Mouse (Mus musculus) kidney, embryonic 15.5 days (tissue): Measurements from ENCODE around the gene Dhcr7. TPM values are rescaled to one million over a fixed set of nuclear protein-coding genes. Genes with fewer than 3 reads are reported as not detected.

Source experiments
- ATAC-seq: fragments of 200-750 bp; cut with Nextera tagmentation; replicated peaks from 2 replicates; pipeline ENCODE4 v1.8.0; 2017; ENCODE audit warnings: moderate TSS enrichment; ENCODE audit not compliant: low FRiP score
- H3K27ac ChIP-seq: fragments of 300-500 bp; sonication (generic); 2 replicates; pipeline ENCODE4 v1.5.1; 2015; ENCODE audit warnings: mild to moderate bottlenecking, inconsistent platforms
- H3K27me3 ChIP-seq: fragments of 300-500 bp; sonication (generic); 2 replicates; pipeline ENCODE4 v1.6.1; 2015; ENCODE audit warnings: inconsistent platforms
- H3K36me3 ChIP-seq: fragments of 300-500 bp; sonication (generic); 2 replicates; pipeline ENCODE4 v1.6.1; 2015; ENCODE audit warnings: inconsistent platforms
- H3K4me1 ChIP-seq: fragments of 300-500 bp; sonication (generic); 2 replicates; pipeline ENCODE4 v1.6.1; 2015; ENCODE audit warnings: inconsistent platforms
- H3K4me2 ChIP-seq: fragments of 300-500 bp; sonication (generic); 2 replicates; pipeline ENCODE4 v1.6.1; 2015; ENCODE audit warnings: moderate library complexity, mild to moderate bottlenecking, inconsistent platforms
- H3K4me3 ChIP-seq: fragments of 300-500 bp; sonication (generic); replicated peaks from 2 replicates; pipeline ENCODE4 v1.5.1; 2015; ENCODE audit warnings: mild to moderate bottlenecking, inconsistent platforms
- H3K9ac ChIP-seq: fragments of 300-500 bp; sonication (generic); 2 replicates; pipeline ENCODE4 v1.6.1; 2015; ENCODE audit warnings: mild to moderate bottlenecking, inconsistent platforms
- H3K9me3 ChIP-seq: fragments of 300-500 bp; sonication (generic); replicated peaks from 2 replicates; pipeline ENCODE4 v1.6.1; 2016; ENCODE audit warnings: inconsistent platforms
- WGBS: fragments of 180-500 bp; shearing (Covaris S2); methylation state at CpG from one replicate; pipeline ENCODE4 v1.1.7; 2015; ENCODE audit warnings: mixed read lengths; 5-methylcytosine and 5-hydroxymethylcytosine counted together
- polyA plus RNA-seq: library from polyadenylated mRNA; unstranded; fragments of >200 nt; fragmentation: Nextera tagmentation; extraction: Ambion mirVana; gene quantifications from 2 replicates; pipeline ENCODE4 v1.2.1, GENCODE M21; 2015

Gene Dhcr7
- polyA plus RNA-seq, 1 experiment from 2014 or later = 47.2 TPM

- H3K9ac ChIP-seq = no peak overlapping the region
- peaks cover 34% of the 10 kb centered on the region for H3K36me3 ChIP-seq
- H3K9me3 ChIP-seq = no peaks in the 10 kb centered on the region
- H3K27me3 ChIP-seq = no peaks in the 10 kb centered on the region
- WGBS = 64% methylated on average over 3 of the region's 3 CpGs
- H3K4me3 ChIP-seq = no peak overlapping the region
- H3K4me1 ChIP-seq = peaks cover 26% of the 10 kb centered on the region
- H3K27ac ChIP-seq = no peak overlapping the region
- H3K4me2 ChIP-seq = no peak overlapping the region
- ATAC-seq = no peak
These were observed 12.0 kb downstream of the Dhcr7 start for GRCm38 (mm10) chr7:143834972-143835371.

GRCm38 (mm10) chr7:143837705-143838358 lies 14.9 kb downstream of the Dhcr7 start:
- Histone ChIP-seq H3K27me3 (no peaks in the 10 kb centered on the region), H3K9ac (no peak overlapping the region), H3K4me3 (no peak overlapping the region), H3K4me1 (peaks cover 14% of the 10 kb centered on the region), H3K36me3 (peaks cover 62% of the 10 kb centered on the region), H3K4me2 (no peak overlapping the region), H3K9me3 (no peaks in the 10 kb centered on the region), H3K27ac (no peak overlapping the region)
- no peak for ATAC-seq
- 81% methylated on average over 3 of the region's 3 CpGs for WGBS

DNA sequence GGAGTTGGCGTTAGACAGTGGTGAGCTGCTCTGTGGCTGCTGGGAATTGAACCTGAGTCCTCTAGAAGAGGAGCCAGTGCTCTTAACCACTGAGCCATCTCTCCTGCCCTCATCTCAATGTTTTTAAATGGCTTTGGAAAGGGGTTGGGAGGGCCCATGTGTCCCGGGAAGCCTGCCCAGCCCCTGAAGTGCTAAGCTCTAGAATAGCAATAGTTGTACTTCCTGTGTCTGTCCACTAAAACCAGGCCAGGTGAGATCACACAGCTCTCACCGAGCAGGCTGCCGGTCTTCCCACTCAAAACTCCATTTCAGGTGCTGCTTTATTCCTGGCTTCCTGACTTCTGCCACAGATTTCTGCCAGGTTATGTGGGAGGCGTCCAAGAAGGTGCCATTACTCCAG lies 17.2 kb downstream of the Dhcr7 start:
- H3K4me2 ChIP-seq = no peak overlapping the region
- H3K27ac ChIP-seq = no peak overlapping the region
- H3K27me3 ChIP-seq = no peaks in the 10 kb centered on the region
- H3K4me1 ChIP-seq = peaks cover 6% of the 10 kb centered on the region; the same call in 1 of the 2 replicates
- H3K9ac ChIP-seq = no peak overlapping the region
- H3K9me3 ChIP-seq = no peaks in the 10 kb centered on the region
- 97% methylated on average over 5 of the region's 5 CpGs for WGBS
- no peak for ATAC-seq
- no peak overlapping the region for H3K4me3 ChIP-seq
- peaks cover 85% of the 10 kb centered on the region for H3K36me3 ChIP-seq

DNA sequence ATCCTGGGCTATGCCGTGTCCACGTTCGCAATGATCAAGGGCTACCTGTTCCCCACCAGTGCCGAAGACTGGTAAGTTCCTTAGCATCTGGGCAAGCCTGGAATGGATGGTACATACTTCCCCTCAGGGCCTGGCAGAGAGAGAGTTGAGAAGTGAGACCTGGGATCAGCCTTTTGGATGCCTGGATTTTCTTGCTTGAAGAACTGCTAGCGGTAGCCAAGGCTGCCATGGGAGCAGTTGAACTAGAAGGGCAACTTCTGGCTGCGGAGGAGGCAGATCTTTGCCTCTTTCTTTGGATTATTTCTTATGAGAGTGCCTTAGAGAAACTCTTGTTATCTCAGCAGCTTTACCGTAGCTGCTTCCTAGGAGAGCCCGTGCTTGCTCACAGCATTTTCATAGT lies 18.4 kb downstream of the Dhcr7 start:
- no peaks in the 10 kb centered on the region for H3K9me3 ChIP-seq
- no peak for ATAC-seq
- no peak overlapping the region for H3K4me2 ChIP-seq
- H3K4me3 ChIP-seq = no peak overlapping the region
- H3K9ac ChIP-seq = no peak overlapping the region
- H3K36me3 ChIP-seq = peaks cover 96% of the 10 kb centered on the region
- WGBS = 96% methylated on average over 8 of the region's 8 CpGs
- H3K27me3 ChIP-seq = no peaks in the 10 kb centered on the region
- H3K27ac ChIP-seq = no peak overlapping the region
- no peaks in the 10 kb centered on the region for H3K4me1 ChIP-seq

DNA sequence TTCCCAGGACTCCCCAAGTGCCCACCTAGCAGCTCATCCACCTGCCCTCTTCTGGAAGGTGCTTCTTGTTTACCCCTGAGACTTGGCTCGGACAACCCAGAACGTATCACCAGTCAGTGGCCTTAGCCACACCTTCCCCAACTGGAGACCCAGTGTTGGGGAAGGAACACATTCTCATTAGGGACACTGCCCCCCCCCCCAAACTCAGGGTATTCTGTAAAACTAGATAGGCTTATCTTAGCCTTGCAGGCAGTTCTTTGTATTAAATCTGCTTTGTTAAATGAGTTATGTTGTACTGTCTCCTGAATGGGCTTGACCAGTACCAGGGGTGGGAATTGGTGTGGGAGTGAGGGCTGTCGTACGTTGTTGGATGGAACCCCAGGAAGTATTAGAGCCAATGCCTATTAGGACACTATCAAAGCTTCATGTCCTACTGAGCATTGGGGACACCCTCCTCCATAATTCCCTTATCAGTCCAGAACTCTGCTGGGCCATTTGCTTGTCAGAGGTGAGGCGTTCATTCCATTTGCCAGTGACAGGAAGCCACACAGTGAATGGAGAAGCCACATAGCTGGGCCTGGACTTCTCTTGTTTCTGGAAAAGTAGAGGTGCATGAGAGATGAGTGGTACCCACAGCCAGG lies 25.3 kb downstream of the Dhcr7 start:
- Histone ChIP-seq H3K9me3 (no peaks in the 10 kb centered on the region), H3K27ac (no peak overlapping the region), H3K27me3 (no peaks in the 10 kb centered on the region), H3K4me1 (no peaks in the 10 kb centered on the region), H3K36me3 (peaks cover 58% of the 10 kb centered on the region), H3K4me2 (no peak overlapping the region), H3K4me3 (no peak overlapping the region), H3K9ac (no peak overlapping the region)
- ATAC-seq = no peak
- 87% methylated on average over 5 of the region's 5 CpGs for WGBS

DNA sequence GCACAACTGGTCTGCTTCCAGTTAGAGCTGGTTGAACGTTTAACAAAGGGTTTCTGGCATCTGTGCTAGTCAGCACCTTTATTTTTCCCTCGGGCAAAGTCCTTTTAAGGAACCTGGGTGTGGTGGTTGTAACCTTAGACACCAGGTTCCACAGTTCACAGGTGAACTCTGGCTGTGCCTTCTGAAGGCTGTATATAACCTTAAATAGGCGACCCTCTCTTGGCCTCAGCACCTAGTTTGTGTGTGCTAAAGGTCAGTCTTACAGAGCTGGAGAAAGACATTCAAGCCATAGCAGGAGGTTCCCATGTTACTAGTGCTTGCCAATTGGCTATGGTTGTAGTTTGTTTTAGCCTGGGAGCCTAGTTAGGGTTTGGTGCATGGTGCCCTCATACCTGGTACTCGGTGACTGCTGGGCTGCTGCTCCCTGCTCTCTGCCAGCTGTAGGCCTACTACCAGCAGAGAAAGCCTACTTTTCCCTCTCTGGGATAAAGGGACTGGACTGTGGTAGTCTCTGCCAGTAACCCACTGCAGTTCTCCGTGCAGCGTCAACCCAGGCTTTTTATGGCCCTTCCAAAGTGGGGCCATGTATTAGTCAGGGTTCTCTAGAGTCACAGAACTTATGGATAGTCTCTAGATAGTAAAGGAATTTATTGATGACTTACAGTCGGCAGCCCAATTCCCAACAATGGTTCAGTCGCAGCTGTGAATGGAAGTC lies 26.0 kb downstream of the Dhcr7 start:
- H3K9ac ChIP-seq = no peak overlapping the region
- 88% methylated on average over 6 of the region's 8 CpGs for WGBS
- H3K27ac ChIP-seq = no peak overlapping the region

GRCm38 (mm10) chr7:143866538-143866937 lies 43.6 kb downstream of the Dhcr7 start, which contains the start of gene Gm498:
Gene Gm498, plus strand, starts transcription at chr7:143866838.
- Histone ChIP-seq H3K27ac (no peak within 1 kb of the TSS), H3K36me3 (no peaks in the 10 kb centered on the region), H3K4me2 (no peak within 1 kb of the TSS), H3K4me1 (no peaks in the 10 kb centered on the region), H3K4me3 (no peak within 1 kb of the TSS), H3K9ac (no peak within 1 kb of the TSS), H3K9me3 (no peaks in the 10 kb centered on the region), H3K27me3 (no peaks in the 10 kb centered on the region)
- no peak for ATAC-seq
- 85% methylated on average over 2 of the region's 2 CpGs for WGBS

More for the DNA sequence above, 26.0 kb downstream of the Dhcr7 start:
- Histone ChIP-seq H3K4me1 (no peaks in the 10 kb centered on the region), H3K9me3 (no peaks in the 10 kb centered on the region), H3K4me2 (no peak overlapping the region), H3K4me3 (no peak overlapping the region), H3K36me3 (peaks cover 52% of the 10 kb centered on the region), H3K27me3 (no peaks in the 10 kb centered on the region)
- ATAC-seq = no peak

DNA sequence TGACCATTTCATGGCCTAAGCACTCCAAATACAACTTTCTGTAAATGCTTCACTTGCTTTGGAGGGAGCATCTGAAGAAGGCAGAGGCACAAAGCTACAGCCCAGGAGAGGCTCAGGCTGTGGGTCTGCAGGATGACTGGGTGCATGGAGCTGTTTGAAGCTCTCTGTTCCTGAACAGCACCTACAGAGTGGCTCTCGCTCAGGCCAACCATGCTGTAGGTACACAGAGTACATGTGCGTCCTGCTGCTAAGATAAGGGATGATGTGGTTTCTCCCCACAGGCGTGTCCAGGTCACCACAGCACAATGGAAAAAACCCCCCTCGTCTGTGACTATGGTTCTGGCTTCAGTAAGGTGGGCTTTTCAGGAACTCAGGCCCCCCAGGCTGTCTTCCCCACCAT lies 45.9 kb downstream of the Dhcr7 start:
- ATAC-seq = no peak
- WGBS = 82% methylated on average over 4 of the region's 4 CpGs
- H3K4me3 ChIP-seq = no peak overlapping the region
- no peak overlapping the region for H3K27ac ChIP-seq
- H3K4me1 ChIP-seq = no peaks in the 10 kb centered on the region
- no peaks in the 10 kb centered on the region for H3K27me3 ChIP-seq
- H3K9ac ChIP-seq = no peak overlapping the region
- no peaks in the 10 kb centered on the region for H3K36me3 ChIP-seq
- no peak overlapping the region for H3K4me2 ChIP-seq
- H3K9me3 ChIP-seq = no peaks in the 10 kb centered on the region

DNA sequence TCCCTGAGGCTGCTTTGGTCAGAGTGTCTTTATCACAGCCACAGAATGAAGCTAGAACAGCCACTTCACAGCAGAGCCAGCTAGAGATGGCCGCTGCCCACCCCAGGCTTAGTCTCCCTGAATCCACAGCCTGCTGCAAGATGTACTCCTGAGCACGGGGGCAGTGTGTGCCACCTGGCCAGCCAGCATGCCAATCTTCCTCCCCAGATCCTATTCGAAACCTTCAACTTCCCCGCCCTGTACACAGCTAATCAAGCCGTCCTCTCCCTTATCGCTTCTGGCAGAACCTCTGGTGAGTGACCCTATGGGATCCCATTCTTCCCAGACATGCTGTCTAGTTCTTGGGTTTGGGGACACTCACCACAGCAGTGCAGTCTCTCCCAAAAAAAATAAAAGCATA lies 60.8 kb downstream of the Dhcr7 start:
- no peak overlapping the region for H3K9ac ChIP-seq
- H3K27ac ChIP-seq = no peak overlapping the region
- no peak overlapping the region for H3K4me3 ChIP-seq
- H3K4me1 ChIP-seq = 0 out of 2 replicates have a peak, but pooled peaks cover 3% of the 10 kb centered on the region
- H3K27me3 ChIP-seq = no peaks in the 10 kb centered on the region
- ATAC-seq = no peak
- H3K9me3 ChIP-seq = no peaks in the 10 kb centered on the region
- 78% methylated on average over 6 of the region's 6 CpGs for WGBS
- no peak overlapping the region for H3K4me2 ChIP-seq
- H3K36me3 ChIP-seq = no peaks in the 10 kb centered on the region

DNA sequence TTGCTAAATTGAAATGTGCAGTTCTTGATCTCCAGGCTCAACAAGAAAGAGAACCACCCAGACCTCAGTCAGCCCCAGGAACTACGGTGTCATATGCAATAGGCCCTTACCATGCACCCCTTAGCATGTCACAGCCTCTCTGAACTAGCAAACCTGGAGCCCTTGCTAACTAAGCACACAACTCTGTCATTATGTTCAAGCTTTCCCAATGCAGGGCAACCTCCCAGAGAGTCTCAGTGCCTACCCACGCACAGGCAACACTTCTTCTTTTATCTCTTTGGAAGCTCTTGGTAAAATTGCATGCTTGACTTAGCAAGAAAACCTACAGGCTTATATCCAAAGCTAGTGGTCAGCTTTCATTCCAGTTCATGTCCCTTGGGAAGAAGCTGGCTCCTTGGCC lies 68.2 kb downstream of the Dhcr7 start:
- no peaks in the 10 kb centered on the region for H3K36me3 ChIP-seq
- 70% methylated on average over 2 of the region's 2 CpGs for WGBS
- no peaks in the 10 kb centered on the region for H3K4me1 ChIP-seq
- H3K27ac ChIP-seq = no peak overlapping the region
- H3K9ac ChIP-seq = no peak overlapping the region
- no peak overlapping the region for H3K4me3 ChIP-seq
- ATAC-seq = no peak
- H3K4me2 ChIP-seq = no peak overlapping the region
- H3K27me3 ChIP-seq = no peaks in the 10 kb centered on the region; the same call in 1 of the 2 replicates
- H3K9me3 ChIP-seq = no peaks in the 10 kb centered on the region

DNA sequence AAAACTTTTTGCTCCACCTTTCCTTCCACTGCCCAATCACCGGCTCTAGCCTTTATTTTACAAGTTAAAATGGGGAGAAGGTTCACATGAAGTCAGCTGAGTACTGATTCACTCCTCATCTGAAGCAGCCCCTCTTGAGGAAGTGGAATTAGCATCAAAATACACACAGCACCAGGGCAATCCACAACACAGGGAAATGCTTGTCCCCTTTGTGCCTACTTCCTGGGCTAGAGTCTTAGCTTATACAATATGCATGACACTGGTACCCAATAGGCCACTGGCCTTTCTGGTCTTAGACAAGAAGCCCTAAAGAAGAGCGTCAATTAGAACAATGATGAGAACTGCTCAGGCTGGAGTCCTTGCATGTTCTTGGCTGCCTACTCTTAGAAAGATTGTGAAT lies 69.4 kb downstream of the Dhcr7 start:
- H3K4me3 ChIP-seq = no peak overlapping the region
- ATAC-seq = no peak
- WGBS = 71% methylated on average over 2 of the region's 2 CpGs

More for the DNA sequence above, 69.4 kb downstream of the Dhcr7 start:
- Histone ChIP-seq H3K27me3 (no peaks in the 10 kb centered on the region; the same call in 1 of the 2 replicates), H3K4me1 (no peaks in the 10 kb centered on the region), H3K27ac (no peak overlapping the region), H3K9ac (no peak overlapping the region), H3K9me3 (no peaks in the 10 kb centered on the region), H3K36me3 (no peaks in the 10 kb centered on the region), H3K4me2 (no peak overlapping the region)
